Mouse (Mus musculus): ENCODE results near the gene Fam166b.

The Fam166b gene

DNA sequence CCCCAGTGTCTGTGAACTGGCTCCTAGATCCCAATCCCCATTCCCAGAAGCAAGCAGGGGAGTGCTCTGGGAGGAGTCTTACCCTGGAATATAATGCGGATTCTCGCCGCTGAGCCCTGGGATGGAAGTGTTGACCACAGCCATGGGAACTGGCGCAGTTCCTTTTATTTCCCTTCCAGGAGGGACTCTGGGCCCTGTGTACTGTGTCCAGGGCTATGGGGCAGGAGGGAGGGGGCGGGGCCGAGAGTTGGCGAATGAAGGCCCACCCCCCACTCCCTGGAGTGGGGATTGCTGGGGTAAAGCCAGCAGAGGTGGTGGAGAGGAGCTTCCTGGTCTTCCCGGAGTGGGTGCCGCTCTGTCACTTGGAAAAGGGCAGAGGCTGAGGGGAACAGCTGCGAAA is at the start of gene Fam166b:
TSS of gene Fam166b (minus strand) at position 189 of the 400 bp plus-strand sequence.
- DNase-seq = peak; percentile 78

DNA sequence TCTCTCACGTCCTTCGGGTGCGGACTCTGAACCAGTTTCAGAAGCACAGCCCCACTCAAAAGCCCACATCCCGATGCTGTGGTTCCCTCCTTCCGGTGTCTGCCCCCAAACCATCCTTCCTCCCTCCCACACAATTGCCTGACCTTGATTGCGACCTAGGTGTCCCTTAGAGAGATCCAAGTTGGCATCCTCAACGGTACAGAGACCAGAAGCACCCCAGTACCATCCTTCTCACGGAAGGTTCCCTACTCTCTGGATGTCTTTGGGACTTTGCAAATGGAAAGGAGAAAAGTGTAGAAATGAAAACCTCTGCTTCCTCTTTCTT is 49.6 kb upstream of the Fam166b start:
- no peak for DNase-seq

DNA sequence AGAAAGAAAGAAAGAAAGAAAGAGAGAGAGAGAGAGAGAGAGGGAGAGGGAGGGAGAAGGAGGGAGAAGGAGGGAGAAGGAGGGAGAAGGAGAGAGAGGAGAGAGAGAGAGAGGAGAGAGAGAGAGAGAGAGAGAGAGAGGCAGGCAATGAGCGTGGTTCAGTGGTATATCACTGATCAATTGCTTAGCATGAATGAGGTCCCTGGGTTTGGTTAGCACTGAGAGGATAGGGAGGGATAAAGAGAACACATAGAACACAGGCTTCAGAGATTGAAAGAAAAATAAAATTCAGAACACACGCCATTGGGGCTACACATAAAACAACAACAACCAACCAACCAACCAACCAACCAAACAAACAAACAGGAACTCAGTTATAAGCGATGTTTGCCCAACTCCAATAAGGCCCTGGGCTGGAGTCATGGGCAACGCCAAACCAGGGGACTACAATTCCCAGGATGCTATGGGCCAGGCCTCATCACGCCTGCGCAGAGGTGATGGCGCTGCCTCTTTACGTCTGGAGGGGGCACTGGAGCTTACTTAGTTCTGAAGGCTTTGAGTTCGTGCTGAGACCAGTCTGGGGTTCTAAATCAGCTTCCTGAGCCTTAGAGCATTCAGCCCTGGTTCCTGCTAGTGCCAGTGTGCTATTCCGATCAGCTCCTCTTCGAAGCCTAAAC is 49.1 kb upstream of the Fam166b start:
- peak; percentile 94 for DNase-seq

DNA sequence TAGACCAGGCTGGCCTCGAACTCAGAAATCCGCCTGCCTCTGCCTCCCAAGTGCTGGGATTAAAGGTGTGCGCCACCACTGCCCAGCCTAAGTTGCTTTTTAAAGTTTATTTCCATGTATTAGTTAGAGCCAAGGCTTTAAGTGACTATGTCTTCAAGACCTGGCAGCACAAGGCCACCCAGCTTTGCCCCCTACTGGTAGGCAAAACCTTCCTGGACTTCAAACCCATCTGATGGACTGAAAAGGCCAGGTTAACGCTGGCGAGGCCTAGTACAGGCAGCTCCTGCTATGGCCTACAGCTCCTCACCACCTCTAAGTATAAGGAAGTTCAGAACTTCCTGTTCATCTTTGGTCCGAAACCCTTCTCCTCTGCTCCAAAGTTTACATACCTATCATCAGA is 47.7 kb upstream of the Fam166b start:
- DNase-seq = no peak

DNA sequence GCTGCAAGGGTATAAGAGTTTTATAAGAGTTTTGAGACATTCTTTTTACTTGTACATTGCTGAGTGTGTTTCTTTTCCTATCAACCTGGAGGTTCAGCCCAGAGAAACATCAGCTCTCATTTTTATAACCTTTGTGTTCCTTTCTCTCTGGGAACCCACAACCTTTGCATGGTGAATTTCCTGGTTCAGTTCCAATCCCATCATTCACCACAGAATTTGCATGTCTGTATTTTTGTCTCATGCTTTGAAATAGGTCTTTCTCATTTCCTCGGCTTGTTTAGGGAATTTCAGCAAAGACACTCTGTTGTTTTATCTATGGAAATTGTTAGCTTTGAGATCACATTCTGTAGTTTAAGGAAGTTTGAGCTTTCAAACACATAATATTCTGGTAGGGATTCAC is 44.7 kb upstream of the Fam166b start:
- DNase-seq = no peak

DNA sequence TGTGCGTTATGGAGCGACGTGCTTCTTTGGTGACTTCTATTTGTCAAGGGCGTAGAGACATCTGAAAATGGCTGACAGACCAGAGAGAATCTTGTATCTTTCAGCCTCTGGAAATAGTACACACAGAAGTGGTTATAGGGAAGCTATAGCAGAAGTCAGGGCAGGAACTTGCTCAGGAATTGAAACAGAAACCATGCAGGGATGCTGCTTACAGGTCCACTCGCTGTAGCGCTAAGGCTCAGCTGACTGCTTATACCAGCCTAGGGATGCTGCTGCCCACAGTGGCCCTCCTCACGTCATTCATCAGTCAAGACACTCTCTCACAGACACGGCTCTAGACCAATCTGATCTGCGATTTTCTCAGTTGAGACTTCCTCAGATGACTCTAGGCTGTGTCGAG is 41.4 kb upstream of the Fam166b start:
- no peak for DNase-seq

DNA sequence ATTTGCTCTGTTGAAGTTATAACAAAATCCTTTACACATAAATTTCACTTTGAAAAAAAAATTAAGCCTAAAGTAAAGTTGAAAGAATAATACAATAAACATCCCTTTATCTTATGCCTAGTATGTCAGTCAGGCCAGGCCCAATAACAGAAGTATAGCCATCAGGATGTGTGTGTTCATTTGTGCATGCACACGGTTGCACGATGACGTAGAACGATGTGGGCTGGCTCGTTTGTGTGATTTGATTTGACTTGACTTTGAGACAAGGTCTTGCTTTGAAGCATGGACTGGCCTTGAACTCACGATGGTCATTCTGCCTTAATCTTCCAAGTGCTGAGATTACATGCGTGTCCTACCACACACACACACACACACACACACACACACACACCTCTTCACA is 37.9 kb upstream of the Fam166b start:
- no peak for DNase-seq

DNA sequence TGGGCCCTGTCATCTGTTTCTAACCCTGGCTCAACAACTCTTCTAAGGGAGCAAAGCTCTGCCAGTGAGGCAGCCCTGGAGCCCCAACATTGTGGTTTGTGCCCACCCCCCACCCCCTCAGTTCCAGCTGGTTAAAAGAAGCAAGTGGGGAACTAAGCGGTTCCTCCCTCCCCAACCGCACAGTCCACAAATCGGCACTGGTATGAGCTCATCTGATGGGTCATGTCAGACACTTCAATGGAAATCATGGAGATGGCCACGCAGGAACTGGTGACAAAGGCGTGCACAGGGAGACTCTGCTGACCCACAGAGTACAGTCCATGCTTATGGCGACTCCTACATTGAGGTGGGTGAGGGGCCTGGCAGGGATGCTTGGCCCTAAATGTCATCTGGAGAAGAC is 37.0 kb upstream of the Fam166b start:
- DNase-seq = no peak

DNA sequence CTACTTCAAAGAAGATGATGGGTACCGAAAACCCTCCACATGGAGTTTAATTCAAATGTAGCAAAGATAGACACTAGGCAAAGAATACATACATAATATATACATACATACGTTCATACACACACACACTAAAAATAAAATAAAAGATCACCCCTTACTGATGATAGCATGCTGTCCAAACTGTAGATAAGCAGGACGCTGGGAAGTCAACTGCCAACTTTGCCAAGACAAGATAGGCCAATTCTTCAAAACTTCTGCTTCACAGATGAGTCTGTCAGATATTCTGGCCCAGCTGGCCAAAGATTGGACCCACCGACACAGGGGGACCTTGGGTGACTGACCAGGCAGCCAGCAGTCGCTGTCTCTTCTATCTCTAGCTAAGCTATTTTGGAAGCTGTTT is 34.2 kb upstream of the Fam166b start:
- DNase-seq = no peak

DNA sequence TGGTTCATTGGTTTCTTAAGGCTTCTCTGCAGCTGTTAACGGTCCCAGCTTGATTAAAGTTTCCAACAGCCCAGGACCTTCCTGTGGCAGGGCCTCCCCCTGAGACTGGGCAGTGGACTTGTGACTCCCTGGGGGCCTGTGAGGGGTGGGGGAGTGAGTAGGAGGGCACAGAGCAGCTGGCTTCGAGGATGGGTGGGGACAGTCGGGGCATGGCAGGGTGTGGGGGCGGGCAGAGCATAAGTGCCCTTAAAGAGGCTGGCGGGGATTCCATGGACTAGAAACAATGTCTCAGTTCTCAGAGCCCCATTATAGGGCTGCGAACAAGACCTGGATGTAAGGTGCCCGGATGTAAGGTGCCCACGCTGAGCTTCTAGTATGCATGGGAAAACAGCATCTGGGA is 28.2 kb upstream of the Fam166b start:
- no peak for DNase-seq

DNA sequence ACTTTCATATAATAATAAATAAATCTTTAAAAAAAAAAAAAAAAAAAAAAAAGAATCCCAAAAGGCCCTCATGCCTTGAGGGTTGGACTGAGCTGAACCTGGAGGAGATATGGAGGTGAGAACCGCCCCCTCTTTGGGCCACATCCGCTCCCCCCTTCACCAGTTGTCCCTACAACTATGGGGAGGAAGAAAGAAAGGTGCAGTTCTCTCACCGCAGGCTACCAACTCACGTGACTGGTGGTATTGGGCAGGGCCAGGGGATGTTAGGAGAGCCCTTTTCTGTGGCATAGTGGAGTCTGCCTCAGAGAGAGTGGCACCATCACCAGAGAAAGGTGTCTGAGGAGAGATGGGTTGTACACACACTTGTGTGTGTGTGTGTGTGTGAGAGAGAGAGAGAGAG is 27.5 kb upstream of the Fam166b start:
- no peak for DNase-seq

DNA sequence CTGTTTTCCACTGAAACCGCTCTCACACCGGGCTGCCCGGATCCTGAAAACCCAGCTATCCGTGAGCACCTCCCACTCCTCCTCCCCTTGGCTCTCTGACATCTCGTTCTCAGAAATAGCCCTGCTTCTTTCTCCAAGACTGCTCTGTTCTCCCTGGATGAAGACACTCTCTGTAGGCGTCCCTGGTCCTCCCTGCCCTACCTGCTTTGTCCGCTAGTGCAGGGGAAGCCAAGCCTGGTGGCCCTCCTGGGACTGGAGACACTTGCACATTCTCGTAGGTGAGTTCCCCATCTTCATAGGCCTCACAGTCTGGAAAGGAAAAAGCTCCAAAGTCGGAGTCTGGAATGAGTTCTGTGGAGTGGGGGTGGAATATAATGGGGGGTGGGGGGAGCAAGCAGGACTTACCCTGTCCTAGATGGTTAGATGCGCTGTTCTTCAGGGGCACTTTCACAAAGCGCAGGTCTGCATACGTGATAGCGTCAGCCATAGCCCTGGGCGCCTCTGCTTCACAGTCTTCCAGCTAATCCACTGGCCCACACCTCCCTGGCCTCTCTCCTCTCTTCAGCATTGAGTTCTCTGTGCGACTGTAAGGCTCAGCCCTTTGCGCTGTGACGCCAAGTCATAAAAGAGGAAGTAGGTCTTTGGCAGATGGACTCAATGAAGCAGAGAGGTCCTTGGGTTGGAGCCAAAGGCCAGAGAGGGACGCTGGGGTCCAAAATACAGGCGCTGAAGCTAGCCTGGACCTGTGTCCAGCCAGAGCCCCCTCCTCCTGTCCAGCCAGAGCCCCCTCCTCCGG is 25.3 kb upstream of the Fam166b start, which contains the start of gene Cd72:
TSS of gene Cd72 (minus strand) at position 588 of the 796 bp plus-strand sequence.
- no peak for DNase-seq

DNA sequence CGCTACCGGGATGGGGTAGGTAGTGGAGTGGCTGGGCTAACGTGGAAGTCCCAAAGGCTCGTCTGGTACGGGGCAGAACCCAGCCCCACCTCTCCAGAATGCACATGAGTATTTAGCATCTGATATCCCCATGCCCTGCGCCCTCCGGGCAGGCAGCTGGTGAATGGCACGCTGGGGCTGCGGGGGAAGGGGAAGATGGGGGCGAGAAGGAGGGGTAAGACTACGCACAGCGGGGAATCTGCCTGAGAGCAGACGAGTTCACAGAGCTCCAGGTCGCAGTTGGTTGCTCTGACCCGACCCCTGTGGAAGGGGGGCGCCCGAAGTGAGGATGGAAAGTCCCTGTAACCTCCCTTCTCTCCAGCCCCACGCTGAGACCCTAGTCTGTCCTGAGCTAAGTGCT is 24.5 kb upstream of the Fam166b start:
- DNase-seq = no peak

DNA sequence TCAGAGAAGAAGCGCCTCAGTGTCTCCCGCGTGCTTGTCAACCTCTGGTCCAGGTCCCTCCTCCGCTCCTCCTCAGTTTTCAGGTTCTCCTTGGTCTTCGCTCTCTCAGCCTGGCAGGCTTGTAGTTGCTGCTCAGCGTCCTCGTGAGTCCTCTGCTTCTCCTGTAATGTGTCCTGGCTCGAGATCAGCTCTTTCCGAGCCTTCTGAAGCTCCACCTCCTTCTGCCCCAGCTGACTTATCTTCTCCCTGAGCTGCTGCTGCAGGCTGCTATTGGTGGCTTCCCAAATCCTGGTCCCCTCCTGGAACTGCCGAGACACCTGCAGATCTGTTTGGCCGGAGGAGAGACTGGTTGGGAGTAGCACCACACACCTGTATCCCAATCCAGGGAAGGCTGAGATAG is 23.4 kb upstream of the Fam166b start:
- DNase-seq = peak; percentile 50

DNA sequence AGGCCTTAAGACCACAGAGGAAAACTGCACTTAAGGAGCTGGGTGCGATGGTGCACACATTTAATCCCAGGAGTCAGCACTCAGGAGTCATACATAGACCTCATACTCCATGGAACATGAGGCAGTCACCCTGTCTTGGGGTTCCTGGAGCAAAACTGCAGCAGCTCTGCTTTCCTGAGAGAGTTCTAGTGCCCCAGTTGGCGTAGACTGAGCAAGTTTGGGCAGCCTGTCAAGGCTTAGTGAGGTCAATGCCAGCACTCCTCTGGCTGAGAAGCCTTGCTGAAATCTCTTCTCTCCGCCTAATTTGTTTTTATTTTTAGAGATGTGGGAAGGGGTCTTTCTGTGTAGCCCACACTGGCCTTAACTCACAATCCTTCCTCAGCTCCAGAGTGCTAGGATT is 19.6 kb upstream of the Fam166b start:
- DNase-seq = no peak

DNA sequence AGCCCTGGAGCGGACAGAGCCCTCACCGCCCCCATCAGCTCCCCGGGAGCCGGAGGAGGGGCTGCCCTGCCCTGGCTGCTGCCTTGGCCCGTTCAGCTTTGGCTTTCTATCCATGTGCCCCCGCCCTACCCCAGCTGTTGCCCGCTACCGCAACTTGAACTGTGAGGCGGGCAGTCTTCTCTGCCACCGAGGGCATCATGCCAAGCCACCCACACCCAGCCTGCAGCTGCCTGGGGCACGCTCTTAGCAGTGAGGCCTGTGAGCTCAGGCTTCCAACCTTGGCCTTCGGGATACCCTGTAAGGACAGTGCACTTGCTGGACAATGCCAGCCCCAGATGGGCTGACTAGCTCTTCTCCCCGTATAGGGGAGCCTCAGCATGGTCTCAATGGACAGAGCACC is 18.3 kb upstream of the Fam166b start:
- DNase-seq = no peak

DNA sequence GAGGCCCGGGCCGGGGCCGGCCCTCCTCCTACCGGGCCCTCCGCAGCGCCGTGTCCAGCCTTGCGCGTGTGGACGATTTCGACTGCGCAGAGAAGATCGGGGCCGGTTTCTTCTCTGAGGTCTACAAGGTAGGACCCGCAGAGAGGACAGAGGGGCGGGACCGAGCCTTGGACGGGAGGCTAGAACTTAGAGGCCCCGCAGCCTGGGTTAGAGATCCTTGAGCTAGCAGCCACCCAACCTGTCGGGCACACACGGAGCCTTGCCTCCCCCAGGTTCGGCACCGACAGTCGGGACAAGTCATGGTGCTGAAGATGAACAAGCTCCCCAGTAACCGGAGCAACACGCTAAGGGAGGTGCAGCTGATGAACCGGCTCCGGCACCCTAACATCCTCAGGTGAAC is 14.6 kb upstream of the Fam166b start:
- peak; percentile 50 for DNase-seq

DNA sequence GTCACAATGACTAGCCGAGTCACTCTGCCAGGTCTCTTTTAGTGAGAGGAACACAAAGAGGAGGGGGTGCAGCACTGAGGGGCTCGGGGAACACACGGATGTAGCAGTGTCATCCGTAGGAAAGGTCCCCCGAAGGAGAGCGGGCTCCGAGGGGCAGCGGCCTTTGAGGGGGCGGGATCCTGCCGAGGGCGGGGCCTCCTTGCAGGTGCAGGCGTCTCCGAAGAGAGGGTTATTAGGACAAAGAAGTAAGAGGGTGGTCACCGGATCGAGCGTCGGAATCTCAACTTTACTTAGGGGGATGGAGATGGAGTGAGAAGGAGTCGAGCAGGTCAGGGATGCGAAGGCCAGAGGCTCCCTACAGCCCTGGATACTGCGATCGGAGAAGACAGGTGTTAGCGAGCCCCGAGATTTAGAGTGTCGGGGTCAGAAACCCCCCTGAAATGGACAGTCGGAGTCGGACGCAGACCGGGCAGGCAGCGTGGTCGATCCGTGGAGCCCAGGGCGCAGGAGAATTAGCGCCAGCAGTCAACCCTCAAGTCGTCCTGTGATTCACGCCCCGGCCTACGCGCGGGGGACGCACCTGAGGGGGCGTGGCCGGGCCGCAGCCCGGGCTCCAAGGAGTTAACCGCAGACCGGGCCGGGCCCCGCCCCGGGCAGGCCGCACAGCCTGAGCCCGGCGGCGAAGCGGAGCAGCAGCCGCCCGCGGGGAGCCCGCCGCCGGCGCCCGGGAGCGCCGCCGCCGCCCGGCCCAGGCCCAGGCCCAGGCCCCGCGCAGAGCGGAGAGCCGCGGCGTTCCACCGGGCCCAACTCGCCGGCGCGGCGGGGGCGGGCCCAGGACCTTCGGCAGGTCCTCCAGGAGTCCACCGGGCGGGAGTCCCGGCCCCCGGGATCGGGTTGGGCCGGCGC is 13.8 kb upstream of the Fam166b start:
- peak; percentile 79 for DNase-seq

DNA sequence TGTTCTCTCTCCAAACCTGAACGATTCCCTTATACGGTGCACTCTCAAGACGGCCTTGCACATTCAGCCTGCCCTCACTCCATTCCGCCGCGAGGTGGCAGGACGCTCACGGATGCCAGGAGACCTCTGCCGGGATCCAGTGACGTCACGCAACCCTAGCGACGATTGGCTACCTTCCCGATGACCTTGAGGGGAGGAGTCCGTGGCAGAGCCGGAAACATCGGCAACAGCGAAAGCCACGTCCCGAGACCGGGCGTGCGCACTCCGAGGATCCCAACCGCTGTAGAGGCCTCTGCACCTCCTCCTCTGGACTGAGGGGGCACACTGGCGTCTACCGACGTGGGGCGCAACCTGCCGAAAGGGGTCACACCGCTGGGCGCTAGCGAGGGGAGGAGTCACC is 13.1 kb upstream of the Fam166b start:
- DNase-seq = peak; percentile 100

DNA sequence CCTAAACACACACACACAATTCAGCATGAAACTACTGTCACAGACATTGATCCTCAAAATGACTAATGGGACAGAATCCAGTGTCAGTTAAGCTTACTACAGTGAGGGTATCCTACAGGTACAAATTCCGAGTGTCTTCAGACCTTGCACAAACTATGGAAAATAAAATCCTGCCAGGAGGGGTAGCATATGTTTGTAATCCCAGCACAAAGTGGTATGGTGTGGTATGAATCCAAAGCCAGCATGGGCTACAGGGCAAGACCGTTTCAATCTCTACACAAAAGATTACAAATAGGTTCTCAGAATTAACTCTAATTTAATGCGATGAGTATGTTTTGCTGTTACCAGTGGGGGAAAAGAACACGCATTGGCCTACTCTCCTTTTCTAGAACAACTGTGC is 12.7 kb upstream of the Fam166b start, which contains the start of gene Tesk1:
TSS of gene Tesk1 (plus strand) at position 301 of the 400 bp plus-strand sequence.
- no peak for DNase-seq

DNA sequence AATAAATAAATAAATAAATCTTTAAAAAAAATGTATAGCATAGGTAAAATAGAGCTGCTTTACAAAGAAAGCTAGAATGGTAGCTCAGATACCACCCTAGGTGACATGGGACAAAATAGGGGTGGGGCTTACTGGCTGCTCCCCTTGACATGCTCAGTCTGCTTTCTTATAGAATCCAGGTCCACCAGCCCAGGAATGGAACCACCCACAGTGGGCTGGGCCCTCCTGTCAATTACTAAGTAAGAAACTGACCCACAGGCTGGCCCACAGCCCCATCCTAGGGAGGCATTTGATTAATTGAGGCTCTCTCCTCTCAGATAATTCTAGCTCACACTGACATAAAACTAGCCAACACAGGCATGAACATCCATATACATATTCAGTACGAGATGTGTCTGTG is 3.9 kb upstream of the Fam166b start:
- no peak for DNase-seq

DNA sequence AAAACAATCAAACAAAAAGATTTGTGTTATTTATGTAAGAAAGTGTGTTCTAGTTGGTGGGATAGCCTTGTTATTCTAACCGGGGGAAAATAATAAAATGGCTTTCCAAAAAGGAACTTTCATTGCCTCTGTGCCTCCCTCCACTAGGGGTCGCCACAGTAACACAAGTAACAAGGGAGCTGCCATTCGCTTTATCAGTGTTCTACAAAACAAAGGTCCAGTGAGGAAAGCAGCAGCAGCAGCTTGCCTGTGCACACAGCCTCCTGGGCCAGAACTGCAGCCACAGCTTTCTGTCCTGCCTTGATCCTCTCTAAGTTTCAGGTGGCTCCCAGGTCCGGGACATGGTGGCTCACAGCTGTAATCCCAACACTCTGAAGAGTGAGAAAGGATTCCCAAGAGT is 2.8 kb upstream of the Fam166b start:
- peak; percentile 93 for DNase-seq

DNA sequence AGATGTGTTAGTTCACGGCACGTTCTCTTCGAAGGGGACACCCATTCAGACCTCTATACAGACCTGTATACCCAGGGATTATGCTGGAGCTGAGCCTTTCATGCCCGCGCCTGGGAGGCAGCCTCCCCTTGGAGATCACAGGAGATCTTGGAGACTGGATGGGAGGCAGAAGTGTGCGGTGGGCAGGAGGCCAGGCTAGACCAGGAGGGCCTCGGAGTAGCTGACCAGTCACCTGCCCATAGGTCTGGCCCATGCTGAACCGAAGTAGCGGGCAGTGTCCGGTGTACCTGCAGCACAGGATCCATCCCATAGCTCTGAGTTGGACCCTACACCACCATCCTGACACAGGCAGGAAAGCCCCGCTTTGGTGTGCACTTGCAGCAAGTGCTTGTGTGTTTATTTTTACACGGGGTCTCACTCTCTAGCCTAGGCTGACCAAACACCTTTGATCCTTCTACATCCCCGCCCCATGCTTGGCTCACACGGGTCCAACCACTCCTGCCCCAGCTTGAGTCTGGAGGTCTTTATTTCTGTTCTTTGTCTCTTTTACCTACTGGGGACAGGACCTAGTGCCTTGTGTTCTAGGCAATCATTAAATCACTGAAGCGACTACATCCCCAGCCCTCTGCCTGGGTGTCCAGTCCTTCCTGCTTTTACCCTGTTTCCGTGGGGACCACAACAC is 613 bp downstream of the Fam166b start:
- DNase-seq = no peak
